Mouse (Mus musculus) layer of hippocampus, adult 2 months (tissue): ENCODE data around the gene Fbxl16. TPM values are rescaled to one million over a fixed set of nuclear protein-coding genes. Genes with fewer than 3 reads are reported as not detected.

Experiments used
- DNase-seq, 2 experiments: peaks; one replicate each; pipeline ENCODE4 v3.0.0; 2022; ENCODE audit warnings: low spot score in 2 of 2
- H3K27ac ChIP-seq: fragments of 200-600 bp; 2 replicates; pipeline ENCODE4 v1.8.1; 2022
- H3K4me3 ChIP-seq: fragments of 200-600 bp; 2 replicates; pipeline ENCODE4 v1.8.1; 2022; ENCODE audit warnings: mild to moderate bottlenecking
- CTCF ChIP-seq: fragments of 200-600 bp; conservative IDR thresholded peaks from 2 replicates; pipeline ENCODE4 v1.8.1; 2022; ENCODE audit warnings: antibody characterized with exemption, mild to moderate bottlenecking, moderate library complexity
- long read RNA-seq, 2 experiments: library from polyadenylated mRNA; stranded (forward); transcript quantifications; one replicate each; pipeline ENCODE4 v2.0.0; 2021; ENCODE audit warnings: borderline mapping rate in 2 of 2
- total RNA-seq, 2 experiments: library from RNA; stranded (reverse); gene quantifications; 2 replicates each; pipeline ENCODE4 v1.2.3; 2021

Gene Fbxl16
- total RNA-seq, result 100 to 1,000 TPM; 680 to 699 TPM
- long read RNA-seq, experiment 1, transcript Fbxl16-201 (6 exons, 3,489 nt), result major isoform, 485 of 699 reads
- long read RNA-seq, experiment 1, transcript Fbxl16-203 (5 exons, 2,757 nt), result minor isoform, 21 of 699 reads
- long read RNA-seq, experiment 1, partial matches to known transcripts, result 136 of 699 reads
- long read RNA-seq, experiment 1, other reads (novel, unspliced or antisense), result 57 of 699 reads
- long read RNA-seq, experiment 2, transcript Fbxl16-201 (6 exons, 3,489 nt), result major isoform, 677 of 972 reads
- long read RNA-seq, experiment 2, transcript Fbxl16-203 (5 exons, 2,757 nt), result minor isoform, 41 of 972 reads
- long read RNA-seq, experiment 2, partial matches to known transcripts, result 173 of 972 reads
- long read RNA-seq, experiment 2, other reads (novel, unspliced or antisense), result 80 of 972 reads

- peak; percentile 91 to 92 for DNase-seq
- Histone ChIP-seq H3K27ac (peak within 1 kb of the TSS; percentile 93), H3K4me3 (peak within 1 kb of the TSS; percentile 89)
- peak; percentile 73 for TF ChIP-seq CTCF
Measured at GRCm38 (mm10) chr17:25808789-25809605, at the start of gene Fbxl16. TSS of gene Fbxl16 (plus strand) at chr17:25809085.

GRCm38 (mm10) chr17:25760148-25760547 lies 48.7 kb upstream of the Fbxl16 start:
- Histone ChIP-seq H3K27ac (peak overlapping the region; percentile 96), H3K4me3 (no peak overlapping the region)
- no peak for DNase-seq
- no peak for TF ChIP-seq CTCF

- DNase-seq, result peak; percentile 54 to 77
- H3K4me3 ChIP-seq, result no peak overlapping the region
- peak overlapping the region; percentile 96 for H3K27ac ChIP-seq
- no peak for TF ChIP-seq CTCF
Measured at GRCm38 (mm10) chr17:25761561-25761970, 47.3 kb upstream of the Fbxl16 start.

- no peak for TF ChIP-seq CTCF
- peak overlapping the region; percentile 96 for H3K27ac ChIP-seq
Measured at GRCm38 (mm10) chr17:25762591-25762990, 46.3 kb upstream of the Fbxl16 start.

GRCm38 (mm10) chr17:25765886-25766285 lies 43.0 kb upstream of the Fbxl16 start:
- TF ChIP-seq CTCF, result no peak
- DNase-seq, result no peak
- H3K4me3 ChIP-seq, result no peak overlapping the region
- no peak overlapping the region for H3K27ac ChIP-seq

More at GRCm38 (mm10) chr17:25762591-25762990, 46.3 kb upstream of the Fbxl16 start:
- H3K4me3 ChIP-seq, result no peak overlapping the region
- DNase-seq, result no peak

GRCm38 (mm10) chr17:25769331-25769730 lies 39.6 kb upstream of the Fbxl16 start:
- no peak overlapping the region for H3K4me3 ChIP-seq
- TF ChIP-seq CTCF, result no peak
- no peak overlapping the region for H3K27ac ChIP-seq
- DNase-seq, result no peak

- DNase-seq, result peak; percentile 98 to 99
- Histone ChIP-seq H3K27ac (peak within 1 kb of the TSS; percentile 97), H3K4me3 (peak within 1 kb of the TSS; percentile 75)
- TF ChIP-seq CTCF, result peak; percentile 98
Measured at GRCm38 (mm10) chr17:25773549-25774120, 35.2 kb upstream of the Fbxl16 start, which contains the start of gene Narfl. TSS of gene Narfl (plus strand) at chr17:25773776.

GRCm38 (mm10) chr17:25775318-25776062 lies 33.4 kb upstream of the Fbxl16 start:
- Histone ChIP-seq H3K27ac (no peak overlapping the region), H3K4me3 (no peak overlapping the region)
- no peak for DNase-seq
- TF ChIP-seq CTCF, result no peak

GRCm38 (mm10) chr17:25777948-25778347 lies 30.9 kb upstream of the Fbxl16 start:
- DNase-seq, result no peak
- no peak for TF ChIP-seq CTCF
- H3K27ac ChIP-seq, result no peak overlapping the region
- no peak overlapping the region for H3K4me3 ChIP-seq

GRCm38 (mm10) chr17:25781339-25781738 lies 27.5 kb upstream of the Fbxl16 start:
- no peak for DNase-seq
- no peak for TF ChIP-seq CTCF
- Histone ChIP-seq H3K27ac (no peak overlapping the region), H3K4me3 (no peak overlapping the region)

- Histone ChIP-seq H3K27ac (peak overlapping the region; percentile 90), H3K4me3 (no peak overlapping the region)
- no peak for DNase-seq
- no peak for TF ChIP-seq CTCF
Measured at GRCm38 (mm10) chr17:25783086-25783485, 25.8 kb upstream of the Fbxl16 start.

- Histone ChIP-seq H3K27ac (peak overlapping the region; percentile 90), H3K4me3 (peak overlapping the region; percentile 65)
- TF ChIP-seq CTCF, result no peak
- no peak for DNase-seq
Measured at GRCm38 (mm10) chr17:25783861-25784574, 24.9 kb upstream of the Fbxl16 start.
